Mouse (Mus musculus) hematopoietic multipotent progenitor cell, adult 10-12 weeks (in vitro differentiated cells): ENCODE data around the gene Vsig8. TPM values are rescaled to one million over a fixed set of nuclear protein-coding genes. Genes with fewer than 3 reads are reported as not detected.

Source experiments
- polyA plus RNA-seq: library from polyadenylated mRNA; stranded (reverse); fragments of >175 nt; gene quantifications from 2 replicates; pipeline ENCODE4 v1.2.3, GENCODE M21; 2012; ENCODE audit warnings: low replicate concordance

The Vsig8 gene
- 0.36 and 0.48 TPM in 2 replicates for polyA plus RNA-seq

DNA sequence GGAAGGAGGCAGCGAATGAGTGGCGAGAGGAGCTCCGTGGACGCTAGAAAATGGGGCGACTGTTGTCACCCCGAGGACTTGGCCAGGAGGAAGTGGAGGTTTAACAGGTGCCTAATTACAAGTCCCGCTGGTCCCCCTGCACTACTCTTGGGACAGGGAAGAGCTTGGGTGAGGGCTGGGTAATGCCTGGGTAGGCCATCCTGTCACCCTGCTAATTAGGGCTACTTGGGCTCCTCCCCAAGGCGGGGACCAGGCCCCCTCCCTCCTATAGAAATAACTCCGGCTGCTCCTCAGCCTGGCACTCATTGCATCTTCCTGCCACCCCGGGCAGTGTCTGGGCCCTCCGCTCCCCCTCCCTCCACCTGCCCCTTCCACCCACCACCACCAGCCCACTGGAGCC is at the start of gene Vsig8:
Gene Vsig8 (plus strand): TSS at position 301 of the 400 bp plus-strand sequence.

DNA sequence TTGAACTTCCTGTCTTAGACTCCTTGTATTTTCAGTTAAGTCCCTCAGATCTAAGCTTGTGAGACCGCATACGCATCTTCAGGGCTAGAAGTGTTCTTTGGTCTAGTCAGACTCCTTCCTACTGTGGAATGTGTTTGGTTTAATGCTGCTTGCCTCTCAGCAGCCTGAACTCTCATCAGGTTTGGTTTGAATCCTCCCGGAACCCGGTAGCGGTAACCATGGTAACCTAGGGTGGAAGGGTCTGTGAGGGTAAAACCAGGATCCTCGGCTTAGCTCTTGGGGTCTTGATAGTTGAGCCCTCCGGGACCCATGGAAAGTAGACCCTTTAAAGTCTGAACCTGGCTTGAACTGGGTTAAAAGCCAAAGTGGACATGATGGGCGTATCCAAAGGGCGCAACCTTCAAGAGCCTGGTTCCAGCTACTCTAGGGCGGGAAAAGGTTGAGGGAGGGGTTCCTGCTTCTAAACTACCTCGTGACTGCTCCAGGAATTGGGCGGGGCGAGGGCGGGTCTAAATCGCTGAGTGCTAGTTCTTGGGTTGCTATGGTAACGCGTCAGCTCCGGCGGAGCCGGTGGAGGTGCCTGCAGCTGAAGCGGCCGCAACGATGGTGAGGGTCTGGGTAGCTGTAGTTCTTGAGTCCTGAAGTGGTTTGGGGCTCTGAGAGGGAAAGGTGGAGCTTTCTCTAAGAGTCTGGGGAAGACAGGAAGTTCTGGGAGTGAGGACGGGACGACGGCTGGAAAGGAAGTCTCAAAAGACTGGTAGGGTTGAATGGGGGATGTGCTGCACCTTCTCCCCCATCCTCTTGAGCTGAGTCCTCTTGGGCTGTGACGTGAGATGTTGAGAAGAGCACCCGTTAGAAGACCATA is 34.9 kb upstream of the Vsig8 start, which contains the start of gene Cfap45:
Gene Cfap45 (plus strand): TSS at position 226 of the 865 bp plus-strand sequence.

DNA sequence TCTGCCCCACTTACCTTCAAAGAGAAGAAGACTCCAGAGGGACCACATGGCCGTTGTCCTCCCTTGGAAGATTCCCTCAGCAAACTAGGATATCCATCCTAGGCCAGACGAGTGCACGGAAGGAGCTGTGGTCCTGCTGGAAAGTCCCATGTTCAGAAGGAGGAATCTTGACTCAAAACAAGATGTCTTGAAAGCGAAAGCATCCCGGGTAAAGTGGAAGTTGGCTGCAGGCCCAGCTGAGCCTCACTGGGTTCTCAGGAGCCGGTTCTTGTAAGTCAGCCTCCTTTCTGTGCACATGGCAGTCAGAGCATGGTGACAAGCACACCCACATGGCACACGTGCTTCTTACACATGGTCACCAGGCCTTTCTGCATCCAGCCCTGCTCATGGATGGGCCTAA is 34.6 kb downstream of the Vsig8 start, which contains the start of gene Slamf8:
Gene Slamf8 (minus strand): TSS at position 184 of the 400 bp plus-strand sequence.

DNA sequence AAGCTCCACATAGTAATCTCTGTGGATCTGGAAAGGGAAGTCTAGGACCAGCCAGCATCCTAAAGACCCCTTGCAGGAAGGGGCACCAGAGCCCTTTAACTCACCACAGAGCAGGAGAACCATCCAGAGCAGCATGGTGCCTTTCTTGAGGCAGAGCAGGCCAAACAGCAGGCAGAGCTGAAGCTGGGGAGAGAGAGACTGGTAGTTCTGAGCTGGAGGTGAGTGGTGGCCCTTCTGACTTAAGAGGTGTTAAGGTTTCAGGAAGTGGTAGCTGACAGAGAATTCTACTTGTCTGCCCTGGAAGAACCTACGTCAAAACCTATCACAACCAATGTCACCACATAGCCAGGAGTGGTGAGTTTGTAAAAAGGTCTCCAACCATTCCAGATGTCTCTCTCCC is 46.6 kb downstream of the Vsig8 start, which contains the start of gene Fcrl6:
Gene Fcrl6 (minus strand): TSS at position 226 of the 400 bp plus-strand sequence.

Other genes with a start within 250 kb of the Vsig8 start
- gene Kcnj9, start 226.6 kb upstream of the Vsig8 start, polyA plus RNA-seq = 1.2 and 1.5 TPM in 2 replicates
- 9.4 and 15.4 TPM in 2 replicates for gene Kcnj10, start 214.7 kb upstream of the Vsig8 start, polyA plus RNA-seq
- gene Pigm, start 179.4 kb upstream of the Vsig8 start, polyA plus RNA-seq = 14.4 and 30.6 TPM in 2 replicates
- gene Slamf9, start 80.6 kb upstream of the Vsig8 start, polyA plus RNA-seq = 0.40 and 0.54 TPM in 2 replicates
- 5.4 and 9.7 TPM in 2 replicates for gene Igsf9, start 74.2 kb upstream of the Vsig8 start, polyA plus RNA-seq
- gene Tagln2, start 55.9 kb upstream of the Vsig8 start, polyA plus RNA-seq = 84.0 and 546 TPM in 2 replicates
- gene Cfap45, start 35.1 kb upstream of the Vsig8 start, polyA plus RNA-seq = 0.07 and 0.28 TPM in 2 replicates
- 0.98 and 2.4 TPM in 2 replicates for gene Slamf8, start 34.6 kb downstream of the Vsig8 start, polyA plus RNA-seq
- 0.15 TPM in 1 of 2 replicates, not detected in the other for gene Fcrl6, start 46.6 kb downstream of the Vsig8 start, polyA plus RNA-seq
- 4.3 and 6.6 TPM in 2 replicates for gene Dusp23, start 77.0 kb downstream of the Vsig8 start, polyA plus RNA-seq
- not detected in 2 replicates for gene Crp, start 142.1 kb downstream of the Vsig8 start, polyA plus RNA-seq